Mouse (Mus musculus): ENCODE data around the gene Osbpl2.

Osbpl2 gene

GRCm38 (mm10) chr2:180205083-180205955 lies 86.2 kb downstream of the Osbpl2 start:
- no peak for DNase-seq

- no peak for DNase-seq
Observed at GRCm38 (mm10) chr2:180205956-180206280, 86.8 kb downstream of the Osbpl2 start.

DNA sequence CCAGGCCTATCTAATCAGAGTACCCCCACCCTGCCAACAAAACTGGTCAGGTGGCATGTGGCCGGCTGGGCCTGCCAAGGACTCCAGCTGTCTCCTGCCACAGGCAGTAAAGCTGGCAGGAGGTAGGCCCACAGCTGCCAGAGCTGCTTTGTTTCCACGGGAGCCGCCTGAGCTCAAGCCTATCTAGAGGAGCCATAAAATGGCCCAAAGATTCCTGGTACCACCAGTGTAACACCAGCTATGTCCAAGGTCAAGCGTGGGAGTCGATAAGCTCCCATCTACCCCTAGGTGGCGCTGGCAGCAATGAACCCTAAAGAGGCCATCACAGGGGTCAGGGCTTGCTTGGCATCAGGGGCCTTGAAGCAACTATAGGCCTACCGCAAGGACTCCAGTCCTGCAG lies 88.7 kb downstream of the Osbpl2 start:
- DNase-seq: peak; percentile 65 to 73

- DNase-seq: no peak
Observed at GRCm38 (mm10) chr2:180208976-180209375, 89.9 kb downstream of the Osbpl2 start.

DNA sequence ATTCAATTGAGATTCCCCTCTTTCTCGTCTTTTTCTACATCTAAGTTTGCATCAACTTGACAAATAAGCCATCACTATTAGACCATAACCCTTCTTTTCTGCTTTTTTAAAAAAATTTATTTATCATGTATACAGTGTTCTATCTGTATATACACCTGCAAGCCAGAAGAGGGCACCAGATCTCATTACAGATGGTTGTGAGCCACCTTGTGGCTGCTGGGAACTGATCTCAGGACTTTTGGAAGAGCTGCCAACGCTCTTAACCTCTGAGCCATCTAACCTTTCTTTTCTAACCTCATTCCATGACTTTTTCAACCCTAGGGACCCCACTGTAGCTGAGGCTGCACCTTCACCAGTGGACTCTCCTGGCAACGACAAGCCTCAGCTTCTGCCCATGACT lies 93.1 kb downstream of the Osbpl2 start:
- no peak for DNase-seq

All from kidney, adult 8-10 months (tissue).